Mouse (Mus musculus) kidney, adult 2 months (tissue): ENCODE results near the gene Cflar.

ENCODE experiments used
- CTCF ChIP-seq: fragments of 200-500 bp; conservative IDR thresholded peaks from 2 replicates; pipeline ENCODE4 v1.5.1; 2011; ENCODE audit warnings: low read depth, mild to moderate bottlenecking, control low read depth, low read length, moderate library complexity, mixed read lengths; ENCODE audit not compliant: insufficient read depth, insufficient read length
- POLR2A ChIP-seq: fragments of 200-500 bp; IDR thresholded peaks from one replicate; pipeline ENCODE4 v1.6.1; 2011; ENCODE audit warnings: low read depth, low read length, control low read depth

- TF ChIP-seq POLR2A (no peak), CTCF (no peak)
Measured at GRCm38 (mm10) chr1:58690006-58690744, 21.1 kb upstream of the Cflar start.
